Mouse (Mus musculus) bone marrow, adult 2 months (tissue): ENCODE results near the gene Praf2. TPM values are rescaled to one million over a fixed set of nuclear protein-coding genes. Genes with fewer than 3 reads are reported as not detected.

Experiments
- H3K27ac ChIP-seq: fragments of 200-500 bp; 2 replicates; pipeline ENCODE4 v1.5.1; 2012; ENCODE audit warnings: low read depth, mild to moderate bottlenecking, control low read depth, inconsistent platforms, low read length; ENCODE audit not compliant: control insufficient read depth, poor library complexity, insufficient read depth
- H3K4me1 ChIP-seq: fragments of 200-500 bp; 2 replicates; pipeline ENCODE4 v1.6.1; 2011; ENCODE audit warnings: low read length; ENCODE audit not compliant: control insufficient read depth, insufficient read depth
- H3K4me3 ChIP-seq: fragments of 200-500 bp; replicated peaks from 2 replicates; pipeline ENCODE3; 2011; ENCODE audit warnings: mild to moderate bottlenecking, low read depth, low read length, control low read depth; ENCODE audit not compliant: control insufficient read depth
- CTCF ChIP-seq: fragments of 200-500 bp; IDR thresholded peaks from 2 replicates; pipeline ENCODE4 v1.5.1; 2011; ENCODE audit warnings: low read length, control low read depth; ENCODE audit not compliant: control insufficient read depth, insufficient read depth
- POLR2A ChIP-seq: fragments of 200-500 bp; IDR thresholded peaks from 2 replicates; pipeline ENCODE4 v1.6.1; 2011; ENCODE audit warnings: low read depth, mild to moderate bottlenecking, control low read depth, low read length, borderline replicate concordance; ENCODE audit not compliant: control insufficient read depth
- WGBS: fragments of 180-500 bp; shearing (Covaris S2); methylation state at CpG from one replicate; pipeline ENCODE4 v1.1.7; 2018; 5-methylcytosine and 5-hydroxymethylcytosine counted together
- polyA plus RNA-seq: library from polyadenylated mRNA; stranded (reverse); fragments of >200 nt; gene quantifications from 2 replicates; pipeline ENCODE4 v1.2.4, GENCODE M21; 2011; ENCODE audit warnings: low replicate concordance; ENCODE audit not compliant: missing spikeins, insufficient read depth, insufficient read length

Gene Praf2
- 3.9 and 9.5 TPM in 2 replicates for polyA plus RNA-seq

GRCm38 (mm10) chrX:7728215-7728921, at the start of gene Praf2:
Praf2 (plus strand) TSS chrX:7728439.
- peak within 1 kb of the TSS; percentile 76 for H3K4me3 ChIP-seq
- TF ChIP-seq CTCF (no peak), POLR2A (no peak)
- peak within 1 kb of the TSS; percentile 27; the same call in 1 of the 2 replicates for H3K27ac ChIP-seq
- 13% methylated on average over 42 of the region's 42 CpGs for WGBS
- H3K4me1 ChIP-seq = no peaks in the 10 kb centered on the region; the same call in 1 of the 2 replicates

- TF ChIP-seq POLR2A (no peak), CTCF (no peak)
- 18% methylated on average over 3 of the region's 3 CpGs for WGBS
- no peak overlapping the region for H3K27ac ChIP-seq
- H3K4me3 ChIP-seq = no peak overlapping the region
- H3K4me1 ChIP-seq = no peaks in the 10 kb centered on the region; the same call in 1 of the 2 replicates
Measured at GRCm38 (mm10) chrX:7678986-7679385, 49.3 kb upstream of the Praf2 start.

- no peaks in the 10 kb centered on the region; the same call in 1 of the 2 replicates for H3K4me1 ChIP-seq
- TF ChIP-seq CTCF = peak; percentile 67
- no peak for TF ChIP-seq POLR2A
- H3K4me3 ChIP-seq = peak overlapping the region; percentile 37
Measured at GRCm38 (mm10) chrX:7679405-7680056, 48.7 kb upstream of the Praf2 start.

DNA sequence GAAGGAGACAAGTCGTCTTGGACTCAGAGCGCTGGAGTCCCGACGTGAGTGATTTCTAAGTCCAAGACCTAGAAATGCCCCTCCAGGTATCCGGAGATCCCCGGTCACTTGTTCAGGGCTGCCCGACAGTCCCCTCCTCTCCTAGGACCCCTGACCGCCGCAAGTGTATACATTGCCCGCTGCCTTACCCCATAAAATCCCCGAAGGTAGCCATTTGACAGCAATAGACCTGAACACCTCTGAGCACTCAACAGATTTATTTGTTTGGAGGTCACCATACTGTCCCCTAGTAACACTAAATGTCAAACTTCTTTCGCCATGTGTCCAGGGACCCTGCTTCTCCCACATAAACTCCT, 48.2 kb upstream of the Praf2 start:
- no peaks in the 10 kb centered on the region; the same call in 1 of the 2 replicates for H3K4me1 ChIP-seq
- H3K27ac ChIP-seq = no peak overlapping the region
- WGBS = 22% methylated on average over 11 of the region's 12 CpGs
- H3K4me3 ChIP-seq = no peak overlapping the region
- TF ChIP-seq POLR2A (no peak), CTCF (no peak)

More at GRCm38 (mm10) chrX:7679405-7680056, 48.7 kb upstream of the Praf2 start:
- WGBS = 14% methylated on average over 27 of the region's 27 CpGs
- H3K27ac ChIP-seq = no peak overlapping the region; the same call in 1 of the 2 replicates

GRCm38 (mm10) chrX:7680864-7681263, 47.4 kb upstream of the Praf2 start, which contains the start of gene Magix:
Magix (minus strand) TSS chrX:7681251.
- Histone ChIP-seq H3K4me3 (no peak within 1 kb of the TSS), H3K4me1 (no peaks in the 10 kb centered on the region; the same call in 1 of the 2 replicates), H3K27ac (no peak within 1 kb of the TSS)
- TF ChIP-seq POLR2A (no peak), CTCF (no peak)
- WGBS = 84% methylated on average over 14 of the region's 14 CpGs

- Histone ChIP-seq H3K4me3 (no peak overlapping the region), H3K4me1 (no peaks in the 10 kb centered on the region), H3K27ac (no peak overlapping the region)
- WGBS = 84% methylated on average over 2 of the region's 2 CpGs
- TF ChIP-seq POLR2A = no peak
- no peak for TF ChIP-seq CTCF
Measured at GRCm38 (mm10) chrX:7688321-7688720, 39.9 kb upstream of the Praf2 start.

GRCm38 (mm10) chrX:7690486-7690885, 37.8 kb upstream of the Praf2 start:
- no peak overlapping the region for H3K27ac ChIP-seq
- no peaks in the 10 kb centered on the region for H3K4me1 ChIP-seq
- TF ChIP-seq POLR2A = no peak
- TF ChIP-seq CTCF = no peak
- 69% methylated on average over 3 of the region's 3 CpGs for WGBS
- no peak overlapping the region for H3K4me3 ChIP-seq

GRCm38 (mm10) chrX:7692862-7693261, 35.4 kb upstream of the Praf2 start:
- H3K4me1 ChIP-seq = no peaks in the 10 kb centered on the region
- no peak overlapping the region for H3K4me3 ChIP-seq
- no peak overlapping the region for H3K27ac ChIP-seq
- TF ChIP-seq POLR2A (no peak), CTCF (peak; percentile 36; the same call in 1 of the 2 replicates)
- WGBS = 30% methylated on average over 4 of the region's 4 CpGs

- Histone ChIP-seq H3K4me3 (no peak overlapping the region), H3K4me1 (no peaks in the 10 kb centered on the region)
- no peak for TF ChIP-seq POLR2A
- no peak for TF ChIP-seq CTCF
Measured at GRCm38 (mm10) chrX:7696520-7696919, 31.7 kb upstream of the Praf2 start.

More at GRCm38 (mm10) chrX:7696520-7696919, 31.7 kb upstream of the Praf2 start:
- 39% methylated on average over 6 of the region's 6 CpGs for WGBS
- no peak overlapping the region for H3K27ac ChIP-seq
